Mouse (Mus musculus): ENCODE measurements at regions not wholly inside any gene's neighbourhood (a gene's known extent, or its start where the extent isn't known, plus 50 kb on each side); places are given as distances from the start of the nearest gene placed in this dataset.

GRCm38 (mm10) chr16:77885060-77885679 lies 283.3 kb upstream of the Gm11146 start:
- intact Hi-C loops (cut with DNase I), result no loop called here
- no peak for DNase-seq (ENCODE audit: low spot score in 2 of 2)

- DNase-seq (ENCODE audit: low spot score in 2 of 2), result no peak
- intact Hi-C loops (cut with DNase I), result no loop called here
These were observed 282.6 kb upstream of the Gm11146 start for GRCm38 (mm10) chr16:77884495-77884894.

GRCm38 (mm10) chr16:77877006-77877405 lies 275.1 kb upstream of the Gm11146 start:
- intact Hi-C loops (cut with DNase I), result no loop called here
- no peak for DNase-seq (ENCODE audit: low spot score in 2 of 2)

- intact Hi-C loops (cut with DNase I), result no loop called here
- no peak for DNase-seq (ENCODE audit: low spot score in 2 of 2)
These were observed 261.4 kb upstream of the Gm11146 start for GRCm38 (mm10) chr16:77863246-77863645.

GRCm38 (mm10) chr16:77852066-77852781 lies 250.3 kb upstream of the Gm11146 start:
- no peak for DNase-seq (ENCODE audit: low spot score in 2 of 2)

GRCm38 (mm10) chr16:77851206-77852065 lies 249.5 kb upstream of the Gm11146 start:
- intact Hi-C loops (cut with DNase I), result no loop called here
- no peak for DNase-seq (ENCODE audit: low spot score in 2 of 2)

More at GRCm38 (mm10) chr16:77852066-77852781, 250.3 kb upstream of the Gm11146 start:
- intact Hi-C loops (cut with DNase I), result no loop called here

GRCm38 (mm10) chr16:77835767-77836166 lies 233.9 kb upstream of the Gm11146 start:
- intact Hi-C loops (cut with DNase I), result no loop called here
- DNase-seq (ENCODE audit: low spot score in 2 of 2), result no peak

GRCm38 (mm10) chr16:77827322-77828117 lies 225.6 kb upstream of the Gm11146 start:
- intact Hi-C loops (cut with DNase I), result no loop called here
- DNase-seq (ENCODE audit: low spot score in 2 of 2), result peak in 1 of 2 experiments; percentile 13

- intact Hi-C loops (cut with DNase I), result no loop called here
- no peak for DNase-seq (ENCODE audit: low spot score in 2 of 2)
These were observed 197.8 kb upstream of the Gm11146 start for GRCm38 (mm10) chr16:77799709-77800108.

- DNase-seq (ENCODE audit: low spot score in 2 of 2), result peak in 1 of 2 experiments; percentile 37
- intact Hi-C loops (cut with DNase I), result no loop called here
These were observed 195.0 kb upstream of the Gm11146 start for GRCm38 (mm10) chr16:77796926-77797325.

GRCm38 (mm10) chr16:77789652-77790051 lies 187.8 kb upstream of the Gm11146 start:
- DNase-seq (ENCODE audit: low spot score in 2 of 2), result no peak

GRCm38 (mm10) chr16:77789206-77789605 lies 187.3 kb upstream of the Gm11146 start:
- intact Hi-C loops (cut with DNase I), result no loop called here
- DNase-seq (ENCODE audit: low spot score in 2 of 2), result no peak

More at GRCm38 (mm10) chr16:77789652-77790051, 187.8 kb upstream of the Gm11146 start:
- intact Hi-C loops (cut with DNase I), result no loop called here

GRCm38 (mm10) chr16:77788781-77789150 lies 186.9 kb upstream of the Gm11146 start:
- no peak for DNase-seq (ENCODE audit: low spot score in 2 of 2)
- intact Hi-C loops (cut with DNase I), result no loop called here

GRCm38 (mm10) chr16:77788041-77788780 lies 186.3 kb upstream of the Gm11146 start:
- peak; percentile 53 to 57 for DNase-seq (ENCODE audit: low spot score in 2 of 2)
- intact Hi-C loops (cut with DNase I), result no loop called here

- intact Hi-C loops (cut with DNase I), result no loop called here
- no peak for DNase-seq (ENCODE audit: low spot score in 2 of 2)
These were observed 185.1 kb upstream of the Gm11146 start for GRCm38 (mm10) chr16:77787025-77787424.

- no peak for DNase-seq (ENCODE audit: low spot score in 2 of 2)
- intact Hi-C loops (cut with DNase I), result no loop called here
These were observed 177.1 kb upstream of the Gm11146 start for GRCm38 (mm10) chr16:77779019-77779418.

GRCm38 (mm10) chr16:77772075-77772474 lies 170.2 kb upstream of the Gm11146 start:
- no peak for DNase-seq (ENCODE audit: low spot score in 2 of 2)
- intact Hi-C loops (cut with DNase I), result no loop called here

GRCm38 (mm10) chr16:77760926-77761347 lies 159.0 kb upstream of the Gm11146 start:
- DNase-seq (ENCODE audit: low spot score in 2 of 2), result peak in 1 of 2 experiments; percentile 14
- intact Hi-C loops (cut with DNase I), result no loop called here

GRCm38 (mm10) chr16:77760479-77760878 lies 158.6 kb upstream of the Gm11146 start:
- intact Hi-C loops (cut with DNase I), result no loop called here

More at GRCm38 (mm10) chr16:77760479-77760878, 158.6 kb upstream of the Gm11146 start:
- peak in 1 of 2 experiments; percentile 6 for DNase-seq (ENCODE audit: low spot score in 2 of 2)

Data from left cerebral cortex, postnatal 25 days (tissue).